Mouse (Mus musculus): ENCODE results near the gene Kcnip1. TPM values are rescaled to one million over a fixed set of nuclear protein-coding genes. Genes with fewer than 3 reads are reported as not detected.

Gene Kcnip1
- polyA plus RNA-seq, 1 experiment from 2014 or later: 3.9 TPM

GRCm38 (mm10) chr11:33655221-33655620 lies 337.7 kb downstream of the Kcnip1 start:
- no peak for ATAC-seq (ENCODE audit: low FRiP score, low TSS enrichment)
- WGBS: 69% methylated on average over 3 of the region's 3 CpGs

GRCm38 (mm10) chr11:33654485-33654884 lies 338.5 kb downstream of the Kcnip1 start:
- H3K9me3 ChIP-seq (ENCODE audit: control insufficient read depth, low read length): no peaks in the 10 kb centered on the region
- 78% methylated on average over 2 of the region's 2 CpGs for WGBS
- no peaks in the 10 kb centered on the region for H3K27me3 ChIP-seq (ENCODE audit: control insufficient read depth, insufficient read depth, low read length)
- TF ChIP-seq CTCF (IDR thresholded peaks at IDR 0.05; ENCODE audit: low read depth) (no peak), EP300 (optimal IDR thresholded peaks at IDR 0.05) (no peak)
- H3K9ac ChIP-seq (ENCODE audit: low read length): no peak overlapping the region
- H3K4me1 ChIP-seq (replicated peaks; ENCODE audit: control insufficient read depth, insufficient read depth): no peaks in the 10 kb centered on the region
- no peaks in the 10 kb centered on the region for H3K36me3 ChIP-seq (ENCODE audit: control insufficient read depth, insufficient read depth, low read length)
- H3K4me2 ChIP-seq (replicated peaks; ENCODE audit: low read depth): no peak overlapping the region
- H3K27ac ChIP-seq (replicated peaks): no peak overlapping the region
- no peak overlapping the region for H3K4me3 ChIP-seq (ENCODE audit: low read depth, low read length)
- DNase-seq (ENCODE audit: low spot score): no peak
- ATAC-seq (ENCODE audit: low FRiP score, low TSS enrichment): no peak

More at GRCm38 (mm10) chr11:33655221-33655620, 337.7 kb downstream of the Kcnip1 start:
- Histone ChIP-seq H3K4me3 (ENCODE audit: low read depth, low read length) (no peak overlapping the region), H3K27ac (replicated peaks) (no peak overlapping the region), H3K4me1 (replicated peaks; ENCODE audit: control insufficient read depth, insufficient read depth) (no peaks in the 10 kb centered on the region), H3K4me2 (replicated peaks; ENCODE audit: low read depth) (no peak overlapping the region), H3K9ac (ENCODE audit: low read length) (no peak overlapping the region), H3K9me3 (ENCODE audit: control insufficient read depth, low read length) (no peaks in the 10 kb centered on the region), H3K27me3 (ENCODE audit: control insufficient read depth, insufficient read depth, low read length) (no peaks in the 10 kb centered on the region), H3K36me3 (ENCODE audit: control insufficient read depth, insufficient read depth, low read length) (no peaks in the 10 kb centered on the region)
- no peak for DNase-seq (ENCODE audit: low spot score)
- TF ChIP-seq EP300 (optimal IDR thresholded peaks at IDR 0.05) (no peak), CTCF (IDR thresholded peaks at IDR 0.05; ENCODE audit: low read depth) (no peak)

- Histone ChIP-seq H3K36me3 (ENCODE audit: control insufficient read depth, insufficient read depth, low read length) (no peaks in the 10 kb centered on the region), H3K9ac (ENCODE audit: low read length) (no peak overlapping the region), H3K9me3 (ENCODE audit: control insufficient read depth, low read length) (no peaks in the 10 kb centered on the region), H3K27me3 (ENCODE audit: control insufficient read depth, insufficient read depth, low read length) (no peaks in the 10 kb centered on the region), H3K4me3 (ENCODE audit: low read depth, low read length) (no peak overlapping the region), H3K4me1 (replicated peaks; ENCODE audit: control insufficient read depth, insufficient read depth) (no peaks in the 10 kb centered on the region), H3K4me2 (replicated peaks; ENCODE audit: low read depth) (no peak overlapping the region), H3K27ac (replicated peaks) (no peak overlapping the region)
- ATAC-seq (ENCODE audit: low FRiP score, low TSS enrichment) (no peak), DNase-seq (ENCODE audit: low spot score) (no peak)
- 66% methylated on average over 2 of the region's 2 CpGs for WGBS
- TF ChIP-seq EP300 (optimal IDR thresholded peaks at IDR 0.05) (no peak), CTCF (IDR thresholded peaks at IDR 0.05; ENCODE audit: low read depth) (peak; percentile 22; the same call in 1 of the 2 replicates)
These were observed 343.6 kb downstream of the Kcnip1 start for GRCm38 (mm10) chr11:33649358-33649757.

- no peak overlapping the region for H3K4me2 ChIP-seq (replicated peaks; ENCODE audit: low read depth)
- no peak overlapping the region for H3K9ac ChIP-seq (ENCODE audit: low read length)
- DNase-seq (ENCODE audit: low spot score): no peak
- WGBS: 85% methylated on average over 2 of the region's 2 CpGs
- no peak for TF ChIP-seq EP300 (optimal IDR thresholded peaks at IDR 0.05)
- TF ChIP-seq CTCF (IDR thresholded peaks at IDR 0.05; ENCODE audit: low read depth): no peak
- H3K36me3 ChIP-seq (ENCODE audit: control insufficient read depth, insufficient read depth, low read length): no peaks in the 10 kb centered on the region
- no peaks in the 10 kb centered on the region for H3K4me1 ChIP-seq (replicated peaks; ENCODE audit: control insufficient read depth, insufficient read depth)
- no peaks in the 10 kb centered on the region for H3K9me3 ChIP-seq (ENCODE audit: control insufficient read depth, low read length)
- no peak overlapping the region for H3K27ac ChIP-seq (replicated peaks)
- H3K4me3 ChIP-seq (ENCODE audit: low read depth, low read length): no peak overlapping the region
- ATAC-seq (ENCODE audit: low FRiP score, low TSS enrichment): no peak
- H3K27me3 ChIP-seq (ENCODE audit: control insufficient read depth, insufficient read depth, low read length): no peaks in the 10 kb centered on the region
These were observed 355.8 kb downstream of the Kcnip1 start for GRCm38 (mm10) chr11:33637107-33637506.

GRCm38 (mm10) chr11:33627136-33627742 lies 365.7 kb downstream of the Kcnip1 start:
- no peaks in the 10 kb centered on the region for H3K9me3 ChIP-seq (ENCODE audit: control insufficient read depth, low read length)
- no peaks in the 10 kb centered on the region for H3K36me3 ChIP-seq (ENCODE audit: control insufficient read depth, insufficient read depth, low read length)
- 86% methylated on average over 4 of the region's 4 CpGs for whole genome bisulfite sequencing
- no peaks in the 10 kb centered on the region for H3K4me1 ChIP-seq (replicated peaks; ENCODE audit: control insufficient read depth, insufficient read depth)
- no peak overlapping the region for H3K27ac ChIP-seq (replicated peaks)
- H3K4me2 ChIP-seq (replicated peaks; ENCODE audit: low read depth): no peak overlapping the region
- no peaks in the 10 kb centered on the region for H3K27me3 ChIP-seq (ENCODE audit: control insufficient read depth, insufficient read depth, low read length)
- no peak overlapping the region for H3K9ac ChIP-seq (ENCODE audit: low read length)
- ATAC-seq (ENCODE audit: low FRiP score, low TSS enrichment) (no peak), DNase-seq (ENCODE audit: low spot score) (no peak)
- TF ChIP-seq EP300 (optimal IDR thresholded peaks at IDR 0.05) (no peak), CTCF (IDR thresholded peaks at IDR 0.05; ENCODE audit: low read depth) (no peak)
- H3K4me3 ChIP-seq (ENCODE audit: low read depth, low read length): no peak overlapping the region

GRCm38 (mm10) chr11:33614218-33614617 lies 378.7 kb downstream of the Kcnip1 start:
- Histone ChIP-seq H3K9me3 (ENCODE audit: control insufficient read depth, low read length) (no peaks in the 10 kb centered on the region), H3K27ac (replicated peaks) (no peak overlapping the region), H3K27me3 (ENCODE audit: control insufficient read depth, insufficient read depth, low read length) (no peaks in the 10 kb centered on the region), H3K4me3 (ENCODE audit: low read depth, low read length) (no peak overlapping the region), H3K9ac (ENCODE audit: low read length) (no peak overlapping the region), H3K4me1 (replicated peaks; ENCODE audit: control insufficient read depth, insufficient read depth) (no peaks in the 10 kb centered on the region), H3K36me3 (ENCODE audit: control insufficient read depth, insufficient read depth, low read length) (no peaks in the 10 kb centered on the region), H3K4me2 (replicated peaks; ENCODE audit: low read depth) (no peak overlapping the region)
- peak; percentile 53; the same call in 1 of the 2 replicates for ATAC-seq (ENCODE audit: low FRiP score, low TSS enrichment)
- DNase-seq (ENCODE audit: low spot score): peak; percentile 71
- 6% methylated on average over 15 of the region's 15 CpGs for WGBS
- TF ChIP-seq EP300 (optimal IDR thresholded peaks at IDR 0.05): no peak
- peak; percentile 95 for TF ChIP-seq CTCF (IDR thresholded peaks at IDR 0.05; ENCODE audit: low read depth)

Data from stomach, postnatal 0 days (tissue).